Mouse (Mus musculus): ENCODE results near the gene Fcer2a.

GRCm38 (mm10) chr8:3735599-3735998, 41.6 kb upstream of the Fcer2a start:
- TF ChIP-seq CTCF (IDR thresholded peaks at IDR 0.05; ENCODE audit: low read depth, low read length) (no peak), POLR2A (IDR thresholded peaks at IDR 0.05; ENCODE audit: insufficient read depth, low read length) (no peak)
